Mouse (Mus musculus): ENCODE results near the gene Hcn3. TPM values are rescaled to one million over a fixed set of nuclear protein-coding genes. Genes with fewer than 3 reads are reported as not detected.

Hcn3 gene
- polyA plus RNA-seq, 1 experiment from 2014 or later = 11.2 TPM

DNA sequence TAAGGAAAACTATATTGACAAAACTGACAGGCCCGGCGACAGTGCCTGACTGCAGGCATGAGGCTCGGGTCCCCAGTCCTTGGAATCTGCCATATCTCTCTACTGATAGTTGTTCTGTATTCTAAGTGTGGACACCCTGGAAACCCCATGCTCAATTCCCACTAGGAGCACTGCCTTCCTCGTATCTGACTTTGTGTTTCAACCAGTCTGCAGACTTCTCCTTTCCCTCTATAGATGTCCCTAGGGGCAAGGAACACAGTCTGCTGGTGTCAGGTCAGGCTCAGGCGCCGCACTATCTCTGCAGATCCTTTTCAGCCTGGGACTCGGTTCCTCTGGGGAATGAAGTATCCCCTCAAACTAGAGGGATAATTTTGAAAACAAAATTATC, 26.9 kb downstream of the Hcn3 start:
- peaks cover 8% of the 10 kb centered on the region for H3K27me3 ChIP-seq
- WGBS = 80% methylated on average over 7 of the region's 7 CpGs
- ATAC-seq (ENCODE audit: low FRiP score) = no peak
- H3K4me2 ChIP-seq = no peak overlapping the region
- no peaks in the 10 kb centered on the region for H3K36me3 ChIP-seq (replicated peaks)
- no peaks in the 10 kb centered on the region for H3K9me3 ChIP-seq
- no peak overlapping the region for H3K27ac ChIP-seq
- no peak overlapping the region for H3K4me3 ChIP-seq (replicated peaks)
- H3K9ac ChIP-seq = no peak overlapping the region
- H3K4me1 ChIP-seq = peaks cover 7% of the 10 kb centered on the region

DNA sequence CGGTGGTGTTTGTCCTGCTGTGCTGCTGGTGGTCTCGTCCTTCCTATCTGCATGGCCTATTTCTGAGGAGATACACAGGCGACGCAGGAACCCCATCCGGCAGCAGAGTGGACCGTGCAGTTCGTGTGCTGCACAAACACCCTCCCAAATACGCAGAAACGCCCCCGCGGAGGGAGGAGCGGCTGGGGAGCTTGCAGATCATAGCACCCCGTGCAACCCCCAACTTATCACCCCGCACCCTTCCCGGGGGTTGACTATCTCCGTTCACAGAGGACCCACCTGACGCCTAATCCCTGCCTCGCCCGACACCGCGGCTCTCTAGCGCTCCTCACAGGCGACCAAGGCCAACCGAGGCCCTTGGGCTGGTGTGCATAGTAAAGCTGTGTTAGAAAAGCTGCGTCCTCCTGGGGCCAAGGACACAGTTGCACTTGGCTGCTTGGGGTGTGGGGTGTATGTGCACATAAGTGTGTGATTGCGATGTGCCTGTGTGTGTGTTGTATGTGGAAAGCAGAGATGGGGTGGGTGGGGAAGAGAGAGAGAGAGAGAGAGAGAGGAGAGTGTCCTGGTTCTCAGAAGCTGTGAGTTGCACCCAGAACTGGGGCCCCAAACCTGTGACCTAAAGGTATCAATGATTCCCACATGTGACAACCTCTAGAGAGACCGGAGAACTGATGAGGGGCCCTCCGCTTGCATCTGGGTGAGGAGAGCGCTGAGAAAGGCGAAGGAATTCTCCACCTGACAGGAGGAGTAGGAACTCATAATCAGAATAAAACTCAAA, 27.5 kb downstream of the Hcn3 start:
- peak overlapping the region; percentile 59 for H3K4me2 ChIP-seq
- no peaks in the 10 kb centered on the region for H3K36me3 ChIP-seq (replicated peaks)
- H3K4me3 ChIP-seq (replicated peaks) = peak overlapping the region; percentile 31
- WGBS = 15% methylated on average over 30 of the region's 30 CpGs
- ATAC-seq (ENCODE audit: low FRiP score) = peak; percentile 51; the same call in 1 of the 2 replicates
- H3K27me3 ChIP-seq = peaks cover 8% of the 10 kb centered on the region
- H3K4me1 ChIP-seq = peaks cover 7% of the 10 kb centered on the region
- H3K9ac ChIP-seq = peak overlapping the region; percentile 54
- H3K27ac ChIP-seq = no peak overlapping the region
- H3K9me3 ChIP-seq = no peaks in the 10 kb centered on the region

DNA sequence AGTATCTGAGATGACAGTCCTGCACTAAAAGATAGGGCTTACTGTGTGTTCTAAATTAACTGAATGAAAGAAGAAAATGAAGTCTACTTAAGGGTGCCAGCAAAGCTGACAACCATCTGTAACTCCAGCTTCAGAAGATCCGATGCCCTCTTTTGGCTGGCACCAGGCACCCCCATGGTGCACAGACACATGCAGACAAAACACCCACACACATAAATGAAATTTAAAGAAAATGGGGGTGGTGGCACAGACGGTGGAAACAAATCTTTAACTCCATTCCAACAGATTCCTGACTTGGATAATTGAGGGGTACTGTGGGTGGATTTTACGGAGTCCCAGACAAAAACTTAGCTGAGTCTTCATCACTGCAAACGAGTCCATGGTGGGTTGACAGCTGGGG, 28.2 kb downstream of the Hcn3 start:
- H3K9ac ChIP-seq = peak overlapping the region; percentile 54
- 44% methylated on average over 4 of the region's 4 CpGs for WGBS

DNA sequence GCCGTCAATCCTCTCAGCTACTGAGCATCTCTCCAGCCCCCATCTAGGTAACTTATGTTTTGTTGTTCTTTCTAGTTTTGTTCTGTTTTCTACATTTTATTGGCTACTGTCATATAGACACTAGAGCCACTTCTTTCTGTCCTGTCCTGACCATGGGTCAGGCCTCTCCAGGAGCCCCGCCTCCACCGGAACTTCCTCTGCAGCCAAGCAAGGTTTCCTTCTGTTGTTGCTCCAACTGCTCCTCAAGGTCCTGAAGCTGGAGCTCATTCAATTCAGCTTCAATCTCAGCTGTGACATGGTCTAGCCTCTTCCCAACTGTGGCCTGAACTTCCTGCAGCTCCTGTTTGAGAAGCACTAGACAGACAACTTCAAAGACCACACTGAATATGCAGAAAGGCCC, 30.1 kb downstream of the Hcn3 start:
- H3K36me3 ChIP-seq (replicated peaks) = no peaks in the 10 kb centered on the region
- no peaks in the 10 kb centered on the region for H3K9me3 ChIP-seq
- H3K4me2 ChIP-seq = no peak overlapping the region
- H3K4me3 ChIP-seq (replicated peaks) = no peak overlapping the region
- H3K27ac ChIP-seq = no peak overlapping the region
- H3K4me1 ChIP-seq = peaks cover 7% of the 10 kb centered on the region
- no peak overlapping the region for H3K9ac ChIP-seq
- 97% methylated on average over 3 of the region's 3 CpGs for WGBS
- no peak for ATAC-seq (ENCODE audit: low FRiP score)
- H3K27me3 ChIP-seq = peaks cover 5% of the 10 kb centered on the region

More for the DNA sequence above, 28.2 kb downstream of the Hcn3 start:
- no peaks in the 10 kb centered on the region for H3K9me3 ChIP-seq
- H3K4me2 ChIP-seq = peak overlapping the region; percentile 59
- H3K27me3 ChIP-seq = peaks cover 8% of the 10 kb centered on the region
- H3K4me3 ChIP-seq (replicated peaks) = peak overlapping the region; percentile 31; the same call in 1 of the 2 replicates
- peaks cover 7% of the 10 kb centered on the region for H3K4me1 ChIP-seq
- no peak for ATAC-seq (ENCODE audit: low FRiP score)
- no peak overlapping the region for H3K27ac ChIP-seq
- H3K36me3 ChIP-seq (replicated peaks) = no peaks in the 10 kb centered on the region

DNA sequence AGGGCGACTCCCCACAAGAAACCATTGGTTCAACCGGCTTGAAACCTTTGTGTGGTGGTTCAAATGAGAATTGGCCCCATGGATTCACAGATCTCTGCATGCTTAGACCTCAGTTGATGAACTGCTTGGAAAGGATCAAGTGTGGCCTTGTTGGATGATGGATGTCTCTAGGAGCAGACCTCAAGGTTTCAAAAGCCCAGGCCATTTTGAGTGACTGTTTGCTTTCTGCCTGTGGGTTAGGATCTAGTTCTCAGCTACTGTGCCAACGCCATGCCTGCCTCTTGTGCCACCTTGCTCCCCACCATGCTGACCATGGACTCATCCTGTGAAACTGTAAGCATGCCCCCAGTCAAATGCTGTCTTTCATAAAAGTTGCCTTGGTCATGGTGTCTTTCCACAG, 34.0 kb downstream of the Hcn3 start:
- Histone ChIP-seq H3K9me3 (no peaks in the 10 kb centered on the region), H3K4me1 (no peaks in the 10 kb centered on the region), H3K4me3 (replicated peaks) (no peak overlapping the region), H3K9ac (no peak overlapping the region), H3K36me3 (replicated peaks) (no peaks in the 10 kb centered on the region), H3K27ac (no peak overlapping the region), H3K4me2 (no peak overlapping the region), H3K27me3 (no peaks in the 10 kb centered on the region)
- no peak for ATAC-seq (ENCODE audit: low FRiP score)
- WGBS = 90% methylated on average over 3 of the region's 3 CpGs

DNA sequence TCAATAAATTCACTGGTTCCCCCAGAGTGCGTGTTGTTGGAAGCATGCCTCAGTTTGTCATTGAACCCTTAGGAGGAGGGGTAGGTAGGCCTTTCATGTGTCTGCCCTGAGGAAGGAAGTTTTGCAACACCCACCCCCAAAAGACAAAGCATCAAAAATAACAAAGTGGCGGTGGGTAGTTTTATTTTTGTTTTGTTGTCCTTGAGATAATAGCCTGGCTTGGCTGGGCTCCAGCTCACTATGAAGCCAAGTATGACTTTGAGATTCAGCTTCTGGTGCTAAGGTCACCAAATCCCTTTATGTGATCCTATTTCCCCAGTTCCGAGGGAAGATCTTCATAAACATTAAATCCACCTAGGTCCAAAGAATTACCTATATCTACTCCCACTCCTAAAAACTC, 35.8 kb downstream of the Hcn3 start:
- Histone ChIP-seq H3K9me3 (no peaks in the 10 kb centered on the region), H3K4me1 (no peaks in the 10 kb centered on the region), H3K9ac (no peak overlapping the region), H3K4me3 (replicated peaks) (no peak overlapping the region), H3K27me3 (no peaks in the 10 kb centered on the region), H3K36me3 (replicated peaks) (no peaks in the 10 kb centered on the region), H3K4me2 (no peak overlapping the region), H3K27ac (no peak overlapping the region)
- WGBS = 90% methylated on average over 3 of the region's 3 CpGs
- ATAC-seq (ENCODE audit: low FRiP score) = no peak

DNA sequence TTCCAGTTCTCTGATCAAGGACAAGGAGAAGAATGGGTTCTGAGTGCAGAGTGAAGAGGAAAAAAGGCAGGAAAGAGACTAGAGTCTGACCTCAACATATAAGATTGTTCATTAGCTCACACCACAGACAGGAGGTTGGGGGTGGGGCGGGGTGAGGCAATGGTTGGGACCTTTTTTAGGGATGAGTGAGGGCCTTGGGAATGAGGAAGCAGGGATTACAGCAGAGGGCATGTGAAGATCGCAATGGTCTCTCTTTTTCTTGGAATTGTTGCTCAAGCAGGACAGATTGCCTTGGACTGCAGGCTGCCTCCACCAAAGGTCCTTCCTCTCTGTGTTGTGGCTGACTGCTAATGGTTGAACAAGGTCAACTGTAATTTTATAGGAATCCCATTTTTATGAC, 36.7 kb downstream of the Hcn3 start:
- Histone ChIP-seq H3K27ac (no peak overlapping the region), H3K4me1 (no peaks in the 10 kb centered on the region), H3K4me2 (no peak overlapping the region), H3K9me3 (no peaks in the 10 kb centered on the region), H3K36me3 (replicated peaks) (no peaks in the 10 kb centered on the region), H3K27me3 (no peaks in the 10 kb centered on the region), H3K4me3 (replicated peaks) (no peak overlapping the region), H3K9ac (no peak overlapping the region)
- WGBS = 88% methylated on average over 2 of the region's 2 CpGs
- no peak for ATAC-seq (ENCODE audit: low FRiP score)

DNA sequence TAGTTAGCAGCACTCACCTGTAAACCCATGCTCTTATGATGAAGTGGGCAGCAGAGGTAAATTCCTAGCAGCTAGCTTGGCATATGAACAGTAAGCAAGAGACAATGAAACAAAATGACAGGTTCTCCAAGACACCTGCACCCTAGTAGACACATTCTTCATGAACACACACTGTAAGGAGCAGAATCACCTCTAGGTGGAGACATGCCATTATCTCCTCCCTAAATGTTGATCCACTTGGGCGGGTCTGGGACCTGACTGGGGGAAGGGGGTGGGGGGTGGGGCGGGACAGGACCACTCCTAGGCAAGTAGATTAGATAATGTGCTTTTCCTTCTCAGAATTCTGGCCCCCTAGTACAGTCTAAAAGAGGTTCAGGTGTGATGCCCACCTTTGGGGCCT, 44.5 kb downstream of the Hcn3 start:
- H3K9ac ChIP-seq = no peak overlapping the region
- H3K27ac ChIP-seq = no peak overlapping the region
- WGBS = 13% methylated on average over 2 of the region's 2 CpGs
- H3K27me3 ChIP-seq = no peaks in the 10 kb centered on the region
- no peaks in the 10 kb centered on the region for H3K9me3 ChIP-seq
- H3K36me3 ChIP-seq (replicated peaks) = no peaks in the 10 kb centered on the region
- H3K4me3 ChIP-seq (replicated peaks) = no peak overlapping the region
- no peak for ATAC-seq (ENCODE audit: low FRiP score)
- no peak overlapping the region for H3K4me2 ChIP-seq
- H3K4me1 ChIP-seq = no peaks in the 10 kb centered on the region

DNA sequence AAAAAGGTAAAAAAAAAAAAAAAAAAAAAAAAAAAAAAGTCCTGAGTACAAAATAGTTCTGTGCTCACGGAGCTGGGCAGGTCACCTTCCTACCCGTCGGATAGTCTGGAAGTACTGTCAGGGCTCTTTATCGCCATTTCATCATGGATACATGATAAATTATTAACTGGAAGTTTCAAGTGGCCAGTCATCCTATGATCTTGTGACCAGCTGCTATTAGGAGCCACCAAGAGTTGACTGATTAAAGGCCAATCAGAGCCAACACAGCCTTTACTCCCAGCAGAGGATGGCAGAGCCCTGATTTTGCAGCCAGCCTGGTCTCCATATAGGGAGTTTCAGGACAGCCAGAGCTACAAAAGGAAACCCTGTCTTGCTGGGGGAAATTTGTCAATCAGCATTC, 46.9 kb downstream of the Hcn3 start:
- WGBS = 89% methylated on average over 4 of the region's 4 CpGs
- no peak overlapping the region for H3K4me2 ChIP-seq
- no peak overlapping the region for H3K9ac ChIP-seq

DNA sequence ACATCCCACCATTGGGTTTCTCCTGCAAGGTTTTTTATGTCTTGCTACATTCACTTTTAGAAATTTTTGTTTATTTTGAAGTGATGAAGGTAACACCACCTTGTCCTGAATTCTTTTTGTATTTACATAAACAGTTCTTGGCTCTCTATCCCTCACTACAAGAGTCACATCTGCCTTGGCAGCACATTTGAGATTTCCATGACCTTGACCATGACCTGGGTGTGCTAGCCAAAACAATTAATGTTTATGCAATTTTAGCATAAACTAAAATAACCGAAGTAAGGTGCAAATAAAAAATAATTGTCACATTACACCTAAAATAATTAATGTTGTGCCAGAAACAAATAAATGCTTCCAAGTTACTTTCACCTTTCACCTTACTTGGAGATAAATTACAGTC, 51.9 kb downstream of the Hcn3 start:
- no peak overlapping the region for H3K4me3 ChIP-seq (replicated peaks)
- 83% methylated on average over 1 of the region's 1 CpGs for WGBS
- no peaks in the 10 kb centered on the region for H3K4me1 ChIP-seq
- no peak for ATAC-seq (ENCODE audit: low FRiP score)
- H3K4me2 ChIP-seq = no peak overlapping the region
- H3K27me3 ChIP-seq = no peaks in the 10 kb centered on the region
- no peak overlapping the region for H3K27ac ChIP-seq
- H3K36me3 ChIP-seq (replicated peaks) = no peaks in the 10 kb centered on the region
- no peak overlapping the region for H3K9ac ChIP-seq
- H3K9me3 ChIP-seq = no peaks in the 10 kb centered on the region

More for the DNA sequence above, 46.9 kb downstream of the Hcn3 start:
- no peaks in the 10 kb centered on the region for H3K9me3 ChIP-seq
- H3K27ac ChIP-seq = no peak overlapping the region
- no peak overlapping the region for H3K4me3 ChIP-seq (replicated peaks)
- no peaks in the 10 kb centered on the region for H3K4me1 ChIP-seq
- H3K27me3 ChIP-seq = no peaks in the 10 kb centered on the region
- no peaks in the 10 kb centered on the region for H3K36me3 ChIP-seq (replicated peaks)
- no peak for ATAC-seq (ENCODE audit: low FRiP score)

DNA sequence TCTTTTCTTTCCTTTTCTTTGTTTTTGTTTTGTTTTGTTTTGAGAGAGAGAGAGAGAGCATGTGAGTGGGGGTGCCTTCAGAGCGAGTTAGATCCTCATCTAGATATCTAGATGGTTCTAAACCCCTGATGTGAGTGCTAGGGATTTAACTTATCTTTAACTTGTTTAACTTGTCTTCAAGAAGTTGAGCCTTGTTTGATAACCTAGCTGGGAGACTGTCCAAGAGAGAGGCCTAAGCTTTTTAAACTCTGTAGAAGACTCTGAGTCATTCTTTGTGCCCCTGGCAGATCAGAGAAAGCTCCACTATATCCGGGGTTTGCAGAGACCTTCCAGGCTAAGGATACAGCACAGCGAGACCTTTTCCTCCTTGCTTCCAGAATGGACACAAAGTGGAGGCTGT, 52.5 kb downstream of the Hcn3 start:
- H3K4me2 ChIP-seq = no peak overlapping the region
- no peaks in the 10 kb centered on the region for H3K9me3 ChIP-seq
- H3K9ac ChIP-seq = no peak overlapping the region
- no peaks in the 10 kb centered on the region for H3K36me3 ChIP-seq (replicated peaks)
- no peak overlapping the region for H3K27ac ChIP-seq
- no peak for ATAC-seq (ENCODE audit: low FRiP score)
- 75% methylated on average over 3 of the region's 3 CpGs for WGBS
- H3K27me3 ChIP-seq = no peaks in the 10 kb centered on the region
- H3K4me3 ChIP-seq (replicated peaks) = no peak overlapping the region
- H3K4me1 ChIP-seq = 0 out of 2 replicates have a peak, but pooled peaks cover 3% of the 10 kb centered on the region

DNA sequence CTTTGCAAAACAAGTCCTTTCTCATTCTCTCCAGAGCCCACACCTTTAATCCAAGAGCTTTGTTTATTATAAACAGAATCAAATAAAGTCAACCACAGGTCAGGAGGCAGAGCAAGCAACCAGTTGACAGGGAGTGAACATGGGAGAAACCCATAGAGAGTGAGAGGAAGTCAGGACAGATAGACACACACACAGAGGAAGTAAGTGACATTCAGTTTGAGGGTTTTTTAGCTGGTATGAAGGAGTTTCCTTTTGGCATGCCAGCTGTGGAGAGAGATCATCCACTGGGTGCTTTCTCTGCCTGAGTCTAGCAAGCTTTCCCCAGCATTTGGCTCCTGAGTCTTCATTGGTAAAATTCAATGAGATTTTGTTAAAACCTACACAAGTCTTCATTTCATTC, 53.1 kb downstream of the Hcn3 start:
- no peak for ATAC-seq (ENCODE audit: low FRiP score)
- Histone ChIP-seq H3K36me3 (replicated peaks) (no peaks in the 10 kb centered on the region), H3K9me3 (no peaks in the 10 kb centered on the region), H3K4me1 (peaks cover 8% of the 10 kb centered on the region), H3K4me3 (replicated peaks) (no peak overlapping the region), H3K27ac (no peak overlapping the region), H3K27me3 (no peaks in the 10 kb centered on the region), H3K4me2 (no peak overlapping the region), H3K9ac (no peak overlapping the region)

DNA sequence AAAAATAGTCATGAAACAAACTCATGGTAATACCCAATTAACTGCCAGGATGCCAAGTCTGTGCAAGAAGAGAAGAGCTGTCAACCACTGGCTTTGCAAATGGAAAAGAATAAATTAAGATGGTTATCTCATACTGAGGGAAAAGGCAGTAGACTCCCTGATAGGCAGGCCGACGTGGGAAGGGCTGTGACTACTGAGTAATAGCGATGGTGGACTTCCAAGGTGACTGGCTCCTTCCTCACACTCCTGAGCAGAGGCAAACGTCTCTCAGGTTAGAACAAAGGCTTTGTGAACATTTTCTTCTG, 56.8 kb downstream of the Hcn3 start:
- ATAC-seq (ENCODE audit: low FRiP score) = no peak
- 81% methylated on average over 4 of the region's 4 CpGs for WGBS

More for the DNA sequence above, 56.8 kb downstream of the Hcn3 start:
- Histone ChIP-seq H3K4me2 (no peak overlapping the region), H3K27ac (no peak overlapping the region), H3K4me3 (replicated peaks) (no peak overlapping the region), H3K27me3 (no peaks in the 10 kb centered on the region), H3K36me3 (replicated peaks) (peaks cover 15% of the 10 kb centered on the region), H3K4me1 (peaks cover 33% of the 10 kb centered on the region), H3K9me3 (no peaks in the 10 kb centered on the region), H3K9ac (no peak overlapping the region)
